Mouse (Mus musculus): ENCODE measurements around the gene Ikzf3. TPM values are rescaled to one million over a fixed set of nuclear protein-coding genes. Genes with fewer than 3 reads are reported as not detected.
A peak's percentile ranks its signal among the peaks of the same experiment; 100 is the strongest.

Gene Ikzf3
- polyA plus RNA-seq, 1 experiment from 2014 or later, result 0.52 TPM

GRCm38 (mm10) chr11:98428436-98428835 lies 117.4 kb downstream of the Ikzf3 start:
- H3K4me1 ChIP-seq, result no peaks in the 10 kb centered on the region
- peaks cover 99% of the 10 kb centered on the region for H3K36me3 ChIP-seq
- no peak overlapping the region for H3K9ac ChIP-seq
- H3K27ac ChIP-seq, result no peak overlapping the region
- WGBS, result 85% methylated on average over 5 of the region's 5 CpGs
- H3K27me3 ChIP-seq, result no peaks in the 10 kb centered on the region
- no peaks in the 10 kb centered on the region for H3K9me3 ChIP-seq
- H3K4me2 ChIP-seq (replicated peaks), result no peak overlapping the region
- ATAC-seq (ENCODE audit: low FRiP score, low read depth), result no peak
- no peak overlapping the region for H3K4me3 ChIP-seq

- H3K9me3 ChIP-seq, result no peaks in the 10 kb centered on the region
- H3K9ac ChIP-seq, result no peak overlapping the region
- H3K4me1 ChIP-seq, result no peaks in the 10 kb centered on the region
- H3K27me3 ChIP-seq, result no peaks in the 10 kb centered on the region
- no peak overlapping the region for H3K4me2 ChIP-seq (replicated peaks)
- no peak overlapping the region for H3K27ac ChIP-seq
- H3K4me3 ChIP-seq, result no peak overlapping the region
- H3K36me3 ChIP-seq, result peaks cover 100% of the 10 kb centered on the region
- no peak for ATAC-seq (ENCODE audit: low FRiP score, low read depth)
- 95% methylated on average over 7 of the region's 7 CpGs for WGBS
These were observed 119.2 kb downstream of the Ikzf3 start for GRCm38 (mm10) chr11:98426592-98426991.

GRCm38 (mm10) chr11:98418939-98419547 lies 126.8 kb downstream of the Ikzf3 start:
- Histone ChIP-seq H3K9ac (no peak overlapping the region), H3K27ac (no peak overlapping the region), H3K9me3 (no peaks in the 10 kb centered on the region), H3K4me3 (no peak overlapping the region), H3K4me1 (peaks cover 30% of the 10 kb centered on the region), H3K27me3 (no peaks in the 10 kb centered on the region), H3K36me3 (peaks cover 59% of the 10 kb centered on the region), H3K4me2 (replicated peaks) (no peak overlapping the region)
- no peak for ATAC-seq (ENCODE audit: low FRiP score, low read depth)
- 86% methylated on average over 10 of the region's 10 CpGs for WGBS

- H3K4me1 ChIP-seq, result peaks cover 37% of the 10 kb centered on the region
- no peak overlapping the region for H3K27ac ChIP-seq
- H3K9me3 ChIP-seq, result no peaks in the 10 kb centered on the region
- H3K9ac ChIP-seq, result no peak overlapping the region
- 56% methylated on average over 4 of the region's 6 CpGs for WGBS
- ATAC-seq (ENCODE audit: low FRiP score, low read depth), result peak; percentile 16
- H3K4me3 ChIP-seq, result no peak overlapping the region
- H3K36me3 ChIP-seq, result peaks cover 51% of the 10 kb centered on the region
- H3K4me2 ChIP-seq (replicated peaks), result no peak overlapping the region
- no peaks in the 10 kb centered on the region for H3K27me3 ChIP-seq
These were observed 127.6 kb downstream of the Ikzf3 start for GRCm38 (mm10) chr11:98418273-98418672.

- H3K27ac ChIP-seq, result no peak overlapping the region
- H3K4me3 ChIP-seq, result no peak overlapping the region
- no peak overlapping the region for H3K4me2 ChIP-seq (replicated peaks)
- H3K27me3 ChIP-seq, result no peaks in the 10 kb centered on the region
- H3K36me3 ChIP-seq, result peaks cover 39% of the 10 kb centered on the region
- 31% methylated on average over 1 of the region's 1 CpGs for WGBS
- H3K9ac ChIP-seq, result no peak overlapping the region
- H3K9me3 ChIP-seq, result no peaks in the 10 kb centered on the region
- peaks cover 37% of the 10 kb centered on the region for H3K4me1 ChIP-seq
- no peak for ATAC-seq (ENCODE audit: low FRiP score, low read depth)
These were observed 128.8 kb downstream of the Ikzf3 start for GRCm38 (mm10) chr11:98417074-98417473.

Other genes starting within 250 kb of the Ikzf3 start
- gene Neurod2, start 216.4 kb downstream of the Ikzf3 start, polyA plus RNA-seq (2015; fragmentation: Nextera tagmentation; extraction: Ambion mirVana), result not detected in 2 replicates
- gene Ppp1r1b, start 197.6 kb downstream of the Ikzf3 start, polyA plus RNA-seq (2015; fragmentation: Nextera tagmentation; extraction: Ambion mirVana), result 1.5 and 1.9 TPM in 2 replicates
- 41.9 and 43.2 TPM in 2 replicates for gene Stard3, start 187.7 kb downstream of the Ikzf3 start, polyA plus RNA-seq (2015; fragmentation: Nextera tagmentation; extraction: Ambion mirVana)
- 11.3 and 12.9 TPM in 2 replicates for gene Tcap, start 162.2 kb downstream of the Ikzf3 start, polyA plus RNA-seq (2015; fragmentation: Nextera tagmentation; extraction: Ambion mirVana)
- 1.4 and 1.6 TPM in 2 replicates for gene Pnmt, start 159.6 kb downstream of the Ikzf3 start, polyA plus RNA-seq (2015; fragmentation: Nextera tagmentation; extraction: Ambion mirVana)
- 10.4 and 12.4 TPM in 2 replicates for gene Pgap3, start 145.5 kb downstream of the Ikzf3 start, polyA plus RNA-seq (2015; fragmentation: Nextera tagmentation; extraction: Ambion mirVana)
- gene Erbb2, start 133.6 kb downstream of the Ikzf3 start, polyA plus RNA-seq (2015; fragmentation: Nextera tagmentation; extraction: Ambion mirVana), result 47.3 and 53.0 TPM in 2 replicates
- 76.0 and 79.4 TPM in 2 replicates for gene Mien1, start 107.0 kb downstream of the Ikzf3 start, polyA plus RNA-seq (2015; fragmentation: Nextera tagmentation; extraction: Ambion mirVana)
- 5.2 and 6.7 TPM in 2 replicates for gene Grb7, start 99.6 kb downstream of the Ikzf3 start, polyA plus RNA-seq (2015; fragmentation: Nextera tagmentation; extraction: Ambion mirVana)
- gene Zpbp2, start 5.1 kb upstream of the Ikzf3 start, polyA plus RNA-seq (2015; fragmentation: Nextera tagmentation; extraction: Ambion mirVana), result 0.11 and 0.31 TPM in 2 replicates
- gene Ormdl3, start 41.3 kb upstream of the Ikzf3 start, polyA plus RNA-seq (2015; fragmentation: Nextera tagmentation; extraction: Ambion mirVana), result 82.8 and 83.6 TPM in 2 replicates
- not detected in 2 replicates for gene Lrrc3c, start 52.3 kb upstream of the Ikzf3 start, polyA plus RNA-seq (2015; fragmentation: Nextera tagmentation; extraction: Ambion mirVana)
- gene Gm12355, start 79.6 kb upstream of the Ikzf3 start, polyA plus RNA-seq (2015; fragmentation: Nextera tagmentation; extraction: Ambion mirVana), result 1.2 and 1.4 TPM in 2 replicates
- not detected in 2 replicates for gene Gsdma3, start 80.3 kb upstream of the Ikzf3 start, polyA plus RNA-seq (2015; fragmentation: Nextera tagmentation; extraction: Ambion mirVana)
- not detected in 2 replicates for gene Gsdma2, start 100.7 kb upstream of the Ikzf3 start, polyA plus RNA-seq (2015; fragmentation: Nextera tagmentation; extraction: Ambion mirVana)
- gene Gsdma, start 118.3 kb upstream of the Ikzf3 start, polyA plus RNA-seq (2015; fragmentation: Nextera tagmentation; extraction: Ambion mirVana), result 0.10 and 0.13 TPM in 2 replicates
- gene Psmd3, start 136.5 kb upstream of the Ikzf3 start, polyA plus RNA-seq (2015; fragmentation: Nextera tagmentation; extraction: Ambion mirVana), result 210 and 212 TPM in 2 replicates
- not detected in 2 replicates for gene Csf3, start 155.2 kb upstream of the Ikzf3 start, polyA plus RNA-seq (2015; fragmentation: Nextera tagmentation; extraction: Ambion mirVana)
- gene Med24, start 183.4 kb upstream of the Ikzf3 start, polyA plus RNA-seq (2015; fragmentation: Nextera tagmentation; extraction: Ambion mirVana), result 56.0 and 61.0 TPM in 2 replicates
- 34.1 and 34.3 TPM in 2 replicates for gene Thra, start 194.6 kb upstream of the Ikzf3 start, polyA plus RNA-seq (2015; fragmentation: Nextera tagmentation; extraction: Ambion mirVana)
- 0.93 and 1.1 TPM in 2 replicates for gene Nr1d1, start 229.3 kb upstream of the Ikzf3 start, polyA plus RNA-seq (2015; fragmentation: Nextera tagmentation; extraction: Ambion mirVana)
- gene Msl1, start 249.5 kb upstream of the Ikzf3 start, polyA plus RNA-seq (2015; fragmentation: Nextera tagmentation; extraction: Ambion mirVana), result 28.9 and 29.2 TPM in 2 replicates

Measured in limb, embryonic 13.5 days (tissue).